Mouse (Mus musculus) kidney, adult 9 months (tissue): Measurements from ENCODE around the gene Fndc7.

Experiments
- DNase-seq: peaks from one replicate; pipeline ENCODE4 v3.0.0; 2022

The Fndc7 gene

DNA sequence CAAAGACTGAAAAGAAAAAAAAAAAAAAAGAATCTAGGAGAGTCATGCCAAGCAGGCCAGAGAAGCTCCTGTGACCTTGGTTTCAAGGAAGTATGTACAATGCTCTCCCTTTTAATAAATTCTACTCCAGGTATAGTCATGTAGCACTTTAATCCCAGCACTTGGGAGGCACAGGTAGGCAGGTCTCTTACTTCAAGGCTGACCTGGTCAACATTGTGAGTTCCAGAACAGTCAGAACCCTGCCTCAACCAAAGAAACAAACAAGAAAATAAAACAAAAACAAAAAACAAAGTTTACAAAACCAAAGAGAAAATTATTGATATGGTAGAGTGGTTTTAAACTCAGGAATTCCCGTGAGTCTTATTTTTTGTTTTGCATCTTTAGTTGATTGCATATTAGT lies at the start of gene Fndc7:
Fndc7 (minus strand) TSS at position 101 of the 400 bp plus-strand sequence.
- no peak for DNase-seq

DNA sequence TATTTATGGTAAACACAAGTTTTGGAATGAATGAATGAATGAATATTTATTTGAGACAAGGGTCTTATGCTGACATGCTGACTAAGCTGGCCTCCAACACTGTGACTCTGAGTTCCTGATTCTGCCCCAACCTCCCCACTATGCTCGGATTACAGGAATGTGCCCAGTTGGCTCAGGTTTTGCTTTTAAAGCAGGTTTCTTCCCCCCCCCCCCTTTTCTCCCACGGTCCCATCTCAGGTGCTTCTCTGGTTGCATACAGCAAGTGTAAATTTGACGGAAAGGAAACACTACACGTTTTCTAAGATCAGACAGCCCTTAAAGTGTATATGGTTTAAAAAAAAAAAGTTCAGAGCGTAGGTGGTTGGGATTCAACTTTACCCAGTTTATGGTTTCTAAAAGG lies 49.8 kb upstream of the Fndc7 start, which contains the start of gene Henmt1:
Henmt1 (plus strand) TSS at position 301 of the 400 bp plus-strand sequence.
- DNase-seq, result no peak

DNA sequence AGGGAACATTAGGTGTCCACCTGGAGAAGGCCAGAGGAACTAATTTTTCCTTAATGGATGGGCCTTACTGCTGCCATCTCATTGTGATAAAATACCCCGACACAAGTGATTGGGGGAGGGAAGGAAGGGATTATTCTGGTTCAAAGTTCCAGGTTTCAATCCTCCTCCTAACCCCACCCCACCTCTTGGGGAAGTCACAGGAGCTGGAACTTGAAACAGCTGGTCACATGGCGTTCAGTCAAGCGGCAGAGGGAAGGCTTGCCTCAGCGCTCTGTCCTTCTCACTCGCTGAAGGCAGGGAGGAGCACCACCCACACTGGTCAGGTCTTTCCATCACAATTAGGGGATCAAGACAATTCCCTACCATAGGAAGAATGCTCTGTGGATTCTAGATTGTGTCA lies 48.9 kb upstream of the Fndc7 start:
- peak; percentile 45 for DNase-seq

DNA sequence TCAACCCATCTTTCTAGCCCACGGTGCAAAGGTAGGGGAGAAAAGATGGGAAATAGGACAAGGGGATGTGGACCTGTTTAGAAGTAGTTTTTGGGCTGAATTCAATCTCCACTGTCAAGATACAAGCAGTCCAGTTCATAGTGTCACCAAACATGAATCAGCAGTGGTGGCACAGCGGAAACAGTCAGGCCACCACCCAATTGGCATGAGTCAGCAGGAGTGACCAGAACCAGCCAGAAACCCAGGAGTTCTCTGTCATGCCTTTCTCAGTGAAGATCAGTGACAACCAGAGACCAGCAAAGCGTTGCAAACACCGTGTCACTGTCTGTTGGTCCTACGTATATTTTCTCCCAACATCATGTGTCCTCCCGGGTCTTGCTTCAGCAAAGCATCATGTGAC lies 43.7 kb upstream of the Fndc7 start:
- no peak for DNase-seq

DNA sequence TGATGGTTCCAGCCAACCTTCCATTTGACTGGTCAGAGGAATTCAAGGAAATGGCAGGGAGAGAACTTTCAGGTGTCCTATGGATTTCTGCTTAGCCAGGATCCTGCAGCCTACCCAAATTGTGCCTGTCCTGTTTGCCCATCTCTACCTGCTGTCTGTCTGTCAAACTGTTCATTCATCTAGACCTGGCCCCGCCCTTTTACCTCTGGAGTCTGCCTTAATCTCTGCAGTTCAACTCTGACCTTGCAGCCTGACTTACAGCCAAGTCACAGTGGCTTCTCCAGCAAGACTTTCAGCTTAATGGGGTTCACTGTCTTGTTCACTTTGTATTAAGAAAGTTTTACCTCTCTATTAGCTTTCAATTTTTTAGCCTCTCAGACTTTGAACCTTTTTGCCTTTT lies 36.5 kb upstream of the Fndc7 start:
- DNase-seq, result no peak

DNA sequence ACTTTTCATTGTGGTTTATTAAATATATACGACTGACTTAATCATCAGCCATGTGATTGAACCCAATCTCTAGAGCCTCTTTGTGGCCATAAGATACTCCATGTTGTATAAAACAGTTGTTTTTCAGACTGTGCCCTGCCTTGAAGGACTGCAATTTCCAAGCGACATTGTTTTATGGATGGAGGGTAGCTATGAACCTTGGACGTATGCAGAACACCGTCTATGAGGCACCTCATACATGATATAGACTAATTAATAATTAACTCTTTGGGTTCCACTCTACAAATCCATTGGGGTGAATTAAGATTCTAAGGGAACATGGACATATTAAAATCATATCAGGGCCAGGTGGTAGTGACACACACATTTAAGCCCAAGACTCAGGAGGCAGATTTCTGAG lies 35.9 kb upstream of the Fndc7 start:
- DNase-seq, result no peak

DNA sequence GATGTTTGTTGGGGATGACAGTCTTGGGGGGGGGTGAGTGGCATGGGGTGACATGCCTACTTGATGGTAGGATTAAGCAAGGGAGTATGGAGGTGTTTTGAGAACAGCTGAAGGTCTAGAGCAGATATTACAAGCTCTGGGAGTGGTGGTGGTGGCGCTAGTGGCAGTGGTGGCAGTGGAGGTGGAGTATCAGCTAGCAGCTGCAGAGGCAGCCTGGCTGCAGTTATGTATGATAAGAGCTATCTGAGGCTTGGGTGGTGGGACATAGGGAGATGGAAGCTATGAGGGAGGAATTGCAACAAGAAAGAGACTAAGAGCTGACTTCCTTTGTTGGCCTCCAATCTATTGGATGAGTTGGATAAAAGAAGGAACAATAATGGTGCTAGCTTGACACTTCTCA lies 32.0 kb upstream of the Fndc7 start:
- no peak for DNase-seq

DNA sequence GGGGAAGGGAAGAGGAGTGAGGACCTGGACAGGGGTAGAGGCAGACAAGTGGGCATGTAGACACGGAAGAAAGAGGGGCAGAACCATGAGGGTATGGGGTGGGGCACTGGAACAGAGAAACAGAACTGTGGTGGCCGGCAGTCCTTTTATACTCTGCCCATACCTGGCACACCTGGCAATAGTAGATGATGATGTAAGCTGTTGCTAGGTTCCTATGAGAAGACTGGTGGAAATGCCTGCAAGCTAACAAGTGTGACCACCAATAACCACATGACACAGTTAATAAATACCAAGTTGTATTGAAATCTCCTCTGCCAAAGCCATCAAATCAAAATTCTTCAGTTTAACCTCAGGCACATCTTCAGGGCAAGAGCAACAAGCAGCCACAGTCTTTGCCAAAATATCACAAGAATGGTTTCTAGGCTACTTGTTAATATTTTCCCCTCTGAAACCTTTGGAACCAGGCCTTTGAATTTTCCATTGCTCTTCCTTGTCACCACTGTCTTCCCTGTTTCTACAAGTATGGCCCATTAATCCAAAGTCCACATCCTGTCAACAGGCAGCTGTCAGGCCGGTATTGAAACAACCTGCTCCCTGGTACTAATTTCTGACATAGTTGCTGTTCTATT lies 30.7 kb upstream of the Fndc7 start:
- DNase-seq, result peak; percentile 93

DNA sequence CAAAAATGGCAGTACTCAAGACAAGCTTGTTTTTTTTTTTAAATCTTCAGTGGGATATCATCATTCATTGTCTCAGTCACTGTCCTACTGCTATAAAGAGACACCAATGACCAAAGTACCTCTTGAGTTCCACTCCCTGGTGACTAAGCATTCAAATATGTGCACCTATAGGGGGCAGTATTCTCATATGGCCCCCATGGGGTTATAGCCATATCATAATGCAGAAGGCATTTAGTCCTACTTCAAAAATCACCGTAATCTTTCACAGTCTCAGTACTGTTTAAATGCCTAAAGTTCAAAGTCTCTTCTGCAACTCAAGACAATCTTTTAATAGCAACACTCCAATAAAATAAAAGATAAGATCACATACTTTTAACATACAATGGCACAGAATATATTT lies 29.0 kb upstream of the Fndc7 start:
- no peak for DNase-seq

DNA sequence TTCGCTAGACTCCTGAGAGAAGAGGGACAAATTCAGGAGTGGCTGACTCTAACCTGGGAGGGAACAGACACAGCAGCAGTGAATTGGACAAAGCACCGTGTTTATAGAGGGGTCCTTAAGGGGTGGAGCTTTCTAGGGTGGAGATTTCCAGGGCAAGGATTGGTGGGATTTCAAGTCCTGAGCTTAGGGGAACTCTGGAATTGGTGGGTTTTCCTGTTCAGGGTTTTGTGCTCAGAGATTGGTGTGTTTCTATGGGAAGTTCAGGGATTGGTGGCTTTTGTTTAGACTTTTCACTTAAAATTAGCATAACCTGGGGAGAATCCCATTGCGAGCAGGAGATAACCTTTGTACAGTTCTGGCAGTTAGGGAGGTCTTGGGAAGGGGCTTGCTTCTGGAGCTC lies 28.2 kb upstream of the Fndc7 start:
- DNase-seq, result no peak

DNA sequence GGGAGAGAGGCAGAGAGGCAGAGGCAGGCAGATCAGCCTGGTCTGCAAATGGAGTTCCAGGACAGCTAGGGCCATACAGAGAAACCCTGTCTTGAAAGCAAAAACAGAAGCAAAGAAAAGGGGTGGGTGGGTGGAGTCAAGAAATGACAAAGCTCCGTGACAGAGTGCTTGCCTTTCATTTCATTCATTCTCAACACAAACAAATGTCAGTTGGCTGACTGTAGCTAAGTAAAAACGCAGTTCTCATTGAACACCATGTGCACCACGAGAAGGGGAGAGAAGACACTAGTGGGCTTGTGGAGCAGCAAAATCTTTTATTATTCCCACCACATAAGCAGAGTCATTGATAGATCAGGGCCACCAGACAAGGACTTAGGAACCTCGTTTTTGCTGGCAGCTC lies 27.0 kb upstream of the Fndc7 start:
- no peak for DNase-seq

DNA sequence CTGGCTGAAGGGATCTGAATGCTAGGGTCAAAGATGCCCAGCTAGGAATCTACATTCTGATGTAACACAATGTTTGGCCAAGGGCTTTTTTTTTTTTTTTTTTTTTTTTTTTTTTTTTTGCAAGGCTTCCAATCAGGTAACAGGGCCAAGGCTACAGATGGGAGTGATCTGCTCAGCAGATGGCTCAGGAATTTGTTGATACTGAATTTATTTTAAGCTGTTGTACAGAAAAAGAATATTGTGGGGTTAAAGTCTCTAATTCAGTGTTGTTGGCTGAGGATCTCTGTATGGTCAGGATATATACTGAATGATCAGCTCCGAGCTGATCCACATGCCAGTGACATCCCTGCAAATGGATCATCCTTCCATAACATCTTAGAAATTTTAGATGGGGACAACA lies 26.2 kb upstream of the Fndc7 start:
- no peak for DNase-seq

DNA sequence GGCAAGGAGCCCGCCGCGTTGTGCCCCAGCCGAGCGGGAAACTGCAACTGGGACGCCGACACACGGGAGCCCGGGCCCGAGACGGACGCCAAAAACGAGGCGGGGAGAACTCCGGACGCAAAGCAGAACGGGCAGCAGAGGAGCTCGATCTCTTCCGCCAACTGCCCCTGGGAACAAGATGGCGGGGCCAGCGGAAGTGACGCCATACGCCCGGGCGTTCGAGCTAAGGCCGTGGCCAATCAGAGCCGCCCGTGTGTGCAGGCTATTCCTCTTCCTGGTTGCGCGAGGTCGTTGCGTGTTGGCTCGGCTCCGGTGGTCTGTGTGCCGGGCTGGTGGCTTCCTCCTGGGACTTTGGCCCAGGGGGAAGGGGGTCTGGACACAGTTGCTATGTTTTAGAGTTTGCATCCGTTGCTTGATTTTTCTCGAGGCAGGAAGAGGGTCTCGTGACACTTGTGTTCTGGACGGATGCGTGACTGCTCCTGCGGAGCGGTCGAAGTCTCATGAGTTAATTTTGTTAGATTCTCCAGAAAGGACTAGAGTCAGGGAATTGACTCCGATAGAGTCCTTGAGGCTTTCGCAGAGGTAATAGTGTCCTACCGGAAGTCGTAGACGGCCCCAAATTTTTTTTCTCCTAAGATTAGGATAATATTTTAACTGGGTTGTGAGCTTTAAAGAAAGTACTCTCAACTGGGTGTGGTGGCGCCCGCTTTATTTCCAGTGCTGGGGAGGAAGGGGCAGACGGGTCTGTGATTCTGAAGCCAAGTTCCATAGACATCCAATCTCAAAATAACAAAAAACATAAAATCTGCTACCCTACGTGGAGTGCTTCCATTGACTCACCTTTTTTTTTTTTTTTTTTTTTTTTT lies 22.0 kb upstream of the Fndc7 start, which contains the start of gene Prpf38b:
Prpf38b (minus strand) TSS at position 180 of the 866 bp plus-strand sequence.
- DNase-seq, result peak; percentile 96

DNA sequence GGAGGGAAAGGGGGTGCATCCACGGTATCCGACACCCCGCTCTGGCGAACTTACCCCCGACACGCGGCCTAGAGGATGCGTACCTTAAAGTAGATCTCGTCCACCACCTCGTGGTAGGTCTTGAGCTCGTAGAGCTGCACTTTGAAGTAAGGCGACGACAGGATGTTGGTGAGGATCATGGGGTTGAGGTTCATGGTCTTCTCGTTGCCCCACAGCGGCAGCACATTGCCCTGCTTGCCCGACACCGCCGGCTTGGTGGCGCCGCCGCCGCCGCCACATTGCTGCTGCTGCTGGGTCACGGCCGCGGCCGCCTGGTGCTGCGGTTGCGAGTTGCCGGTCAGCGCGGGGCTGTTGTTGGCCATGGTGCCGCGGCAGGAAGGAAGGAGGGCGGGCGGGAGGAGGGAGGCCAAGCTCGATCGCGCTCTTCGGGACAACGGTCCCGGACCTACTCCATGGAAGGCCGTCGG lies 21.3 kb upstream of the Fndc7 start:
- DNase-seq, result peak; percentile 63

DNA sequence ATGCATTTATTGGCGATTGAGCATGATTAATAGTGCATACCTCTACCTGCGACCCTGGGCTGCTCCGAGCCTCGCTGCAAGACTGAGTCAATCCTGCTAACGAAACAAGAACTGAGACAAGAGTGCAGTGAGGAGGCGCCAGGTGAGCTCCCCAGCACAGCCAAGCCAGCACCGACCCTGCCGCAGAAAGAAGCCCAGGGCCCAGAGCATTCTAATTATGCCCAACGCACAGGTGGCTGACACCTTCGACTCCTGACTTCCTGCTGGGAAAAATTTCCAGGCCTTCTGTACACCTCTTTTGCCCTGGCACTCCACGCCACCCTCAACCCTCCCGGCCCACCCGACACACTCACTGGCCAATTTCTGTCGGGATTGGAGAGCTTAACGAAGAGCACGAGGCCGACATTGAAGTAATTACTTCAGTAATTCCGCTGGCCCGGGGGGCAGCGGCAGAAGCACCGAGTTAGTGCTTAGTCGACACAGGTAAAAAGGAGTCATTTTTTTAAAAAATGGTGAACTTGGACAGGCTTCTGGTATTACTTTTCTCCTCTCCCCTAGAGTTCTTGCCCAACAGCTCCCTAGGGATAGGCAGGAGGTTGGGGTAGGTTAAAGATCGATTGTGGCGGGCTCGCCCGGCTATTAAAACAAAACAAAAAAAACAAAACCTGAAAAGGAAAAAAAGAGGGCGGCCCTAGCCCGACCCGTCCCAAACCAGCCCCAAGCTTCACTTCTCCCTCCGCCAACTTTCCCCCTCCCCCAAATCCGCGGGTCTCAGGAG lies 20.7 kb upstream of the Fndc7 start:
- peak; percentile 62 for DNase-seq

DNA sequence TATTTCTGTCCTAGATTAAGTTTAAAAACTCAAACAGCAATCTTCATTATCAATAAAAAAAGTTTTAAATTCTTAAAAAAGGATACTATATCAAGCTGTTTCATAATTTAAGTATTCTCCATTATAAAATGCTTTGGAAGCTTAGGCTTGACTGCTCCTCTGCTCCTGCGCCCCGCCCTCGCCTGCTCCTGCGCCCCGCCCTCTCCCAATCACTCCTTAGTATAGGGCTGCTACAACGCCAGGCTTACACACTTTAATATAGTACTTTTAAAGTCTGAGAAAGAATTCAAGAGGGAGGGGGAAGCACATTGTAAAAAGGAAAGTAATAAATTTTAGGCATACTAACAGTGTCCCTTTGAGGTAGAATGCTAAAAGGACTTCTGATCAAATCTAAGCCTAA lies 13.1 kb upstream of the Fndc7 start:
- no peak for DNase-seq

DNA sequence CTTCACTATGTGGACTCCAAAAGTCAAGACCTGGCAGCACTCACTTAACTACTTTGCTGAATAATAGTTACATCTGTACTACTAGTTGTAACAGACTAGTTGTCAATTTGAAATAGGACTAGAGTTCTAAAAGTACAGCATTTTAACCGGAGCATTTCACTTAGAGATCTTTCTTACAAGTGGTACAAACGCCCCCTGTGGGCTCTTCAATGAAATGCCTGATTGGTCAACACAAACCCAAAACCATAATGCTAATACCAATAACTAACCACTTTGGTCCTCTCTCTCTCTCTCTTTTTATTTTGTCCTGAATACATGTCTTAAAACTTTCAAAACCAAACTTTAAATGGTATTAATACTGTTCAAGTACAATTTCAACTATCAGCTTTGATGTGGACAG lies 12.2 kb upstream of the Fndc7 start:
- DNase-seq, result no peak

DNA sequence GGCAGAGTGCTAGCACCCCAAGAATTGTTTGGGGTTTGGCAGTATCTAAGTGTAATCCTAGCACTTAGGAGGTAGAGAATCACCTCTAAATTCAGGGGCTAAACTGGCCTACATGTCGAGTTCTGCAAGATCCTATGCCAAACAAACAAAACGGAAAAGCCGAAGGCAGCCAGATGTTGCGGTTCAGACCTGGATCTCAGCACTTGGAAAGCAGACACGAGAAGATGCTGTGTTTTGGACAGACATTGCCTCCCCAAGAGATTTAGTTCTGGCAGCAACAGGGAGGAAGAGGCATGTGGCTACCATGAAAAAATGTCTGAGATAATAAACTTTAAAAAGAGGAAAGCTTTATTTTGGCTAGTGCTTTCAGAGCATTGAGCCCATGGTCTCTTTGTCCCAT lies 10.9 kb upstream of the Fndc7 start:
- no peak for DNase-seq

DNA sequence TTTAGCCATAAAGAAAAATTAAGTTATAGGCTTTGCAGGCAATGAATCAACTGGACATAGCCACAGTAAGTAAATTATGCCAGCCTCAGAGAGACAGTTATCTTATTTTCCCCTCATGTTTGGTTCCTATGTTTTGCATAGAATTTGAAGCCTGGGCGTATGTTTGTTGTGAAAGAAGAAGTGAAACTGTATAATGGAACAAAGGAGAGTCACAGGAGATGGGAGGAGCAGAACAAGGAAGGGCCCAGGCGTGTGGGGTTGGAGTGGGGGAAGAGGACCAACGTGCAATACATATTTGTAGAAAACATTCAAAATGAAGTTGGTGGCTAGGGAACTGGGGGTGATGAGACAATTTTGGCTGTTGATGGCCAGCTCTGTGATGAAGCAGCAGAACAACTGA lies 10.3 kb upstream of the Fndc7 start:
- no peak for DNase-seq

DNA sequence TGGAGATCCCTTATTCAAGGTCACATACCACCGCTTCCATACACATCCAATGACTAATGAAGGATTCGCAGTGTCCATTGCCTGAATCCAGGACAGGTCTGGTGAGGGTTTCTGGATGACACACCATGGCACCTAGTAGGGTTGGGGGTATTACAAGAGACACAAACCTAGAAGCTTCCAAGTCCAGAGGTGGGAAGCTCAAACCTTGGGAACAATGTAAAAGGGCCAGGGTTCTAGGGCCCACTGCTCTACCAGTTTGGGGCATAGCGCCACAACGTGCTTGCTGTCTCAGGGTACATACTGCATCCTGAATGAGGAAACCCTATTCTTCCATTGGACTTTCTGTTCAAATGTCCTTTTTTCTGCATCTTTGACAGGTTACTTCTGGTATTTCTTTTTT lies 8.8 kb upstream of the Fndc7 start:
- DNase-seq, result no peak

DNA sequence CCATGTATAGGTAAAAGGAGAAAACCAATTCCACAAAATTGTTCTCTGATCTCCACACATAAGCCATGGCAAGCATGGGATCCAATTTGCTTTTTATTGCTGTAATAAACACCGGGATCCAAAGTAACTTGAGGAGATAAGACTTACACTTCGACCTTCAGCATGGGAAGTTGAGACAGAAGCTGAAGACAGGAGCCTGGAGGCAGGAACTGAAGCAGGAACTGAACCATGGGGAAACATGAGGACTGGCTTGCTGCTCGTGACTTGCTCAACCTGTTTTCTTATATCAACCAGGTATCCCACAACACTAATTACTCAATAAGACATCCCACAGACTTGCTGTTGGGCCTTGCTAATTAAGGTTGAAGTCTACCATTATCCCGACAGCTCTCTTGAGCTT lies 3.1 kb upstream of the Fndc7 start:
- DNase-seq, result no peak

DNA sequence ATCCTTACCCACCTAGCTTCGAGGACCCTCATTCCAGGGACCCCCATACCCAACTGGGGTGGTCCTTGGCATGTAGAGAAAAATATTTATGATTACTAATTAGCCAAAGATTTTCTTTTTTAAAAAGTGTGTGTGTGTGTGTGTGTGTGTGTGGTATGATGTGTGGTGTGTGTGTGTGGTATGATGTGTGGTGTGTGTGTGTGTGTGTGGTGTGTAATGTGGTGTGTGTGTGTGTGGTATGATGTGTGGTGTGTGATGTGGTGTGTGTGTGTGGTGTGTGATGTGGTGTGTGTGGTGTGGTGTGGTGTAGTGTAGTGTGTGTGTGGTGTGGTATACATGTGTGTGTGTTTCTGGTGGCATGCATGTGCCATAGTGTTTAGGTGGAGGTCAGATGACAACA lies 2.3 kb upstream of the Fndc7 start:
- no peak for DNase-seq

DNA sequence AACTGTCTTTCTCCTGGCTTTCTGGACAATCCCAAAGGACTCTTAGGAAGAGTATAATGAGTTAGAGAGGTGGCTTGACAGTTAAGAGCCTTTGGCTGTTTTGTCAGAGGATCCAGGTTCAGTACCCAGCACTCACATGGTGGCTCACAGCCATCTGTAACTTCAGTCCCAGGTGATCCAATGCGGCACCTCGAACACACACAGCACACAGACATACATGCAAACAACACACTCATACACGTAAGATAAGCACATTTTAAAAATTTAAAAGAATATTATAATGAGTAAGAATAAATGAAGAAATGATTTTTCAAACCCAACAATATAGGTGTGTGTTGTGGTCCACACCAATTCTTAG lies 2.2 kb downstream of the Fndc7 start:
- DNase-seq, result no peak
